In genomic region chr17:65782551-65783141, GRCm38 (mm10) we compare ENCODE assay signal across 8 mouse cellular contexts. TPM values are rescaled to one million over a fixed set of nuclear protein-coding genes. Genes with fewer than 3 reads are reported as not detected.
DNase-seq lines count a peak whose midpoint lies in the region; ATAC-seq and TF ChIP-seq lines count a peak whose summit lies in the region.

TSS of gene Ppp4r1 (plus strand) at chr17:65782573.

- H3K36me3 ChIP-seq in ES-E14 (ENCODE audit: control insufficient read depth, insufficient read depth, low read length, poor library complexity, severe bottlenecking): peaks cover 2% of the 10 kb centered on the region; the same call in 1 of the 2 replicates
- H3K36me3 ChIP-seq in forebrain, postnatal 0 days (ENCODE audit: insufficient read depth): no peaks in the 10 kb centered on the region
- H3K36me3 ChIP-seq in lung, embryonic 16.5 days (ENCODE audit: control insufficient read depth, insufficient read depth, low read length): no peaks in the 10 kb centered on the region

- in situ Hi-C loops in ES-E14 (cut with MboI; ENCODE audit: low sequenced_read_pairs in 2 of 2, unreplicated experiment in 2 of 2): no loop called here

- no peak for DNase-seq in ES-E14 (ENCODE audit: low read depth, low spot score)
- peak; percentile 83 to 90 for DNase-seq in cerebellum, adult 18-20 months
- DNase-seq in forebrain, postnatal 0 days: peak; percentile 83
- DNase-seq in heart, postnatal 36 days: peak; percentile 81 to 89
- DNase-seq in layer of hippocampus, adult 8-10 months (ENCODE audit: low spot score in 2 of 2): peak; percentile 54 to 63
- peak; percentile 76 for DNase-seq in ovary, postnatal 10 days (ENCODE audit: low spot score)
- DNase-seq in thymus, postnatal 10 days (ENCODE audit: low spot score in 2 of 2): peak; percentile 43 to 56

- H3K27me3 ChIP-seq in forebrain, postnatal 0 days (ENCODE audit: insufficient read depth, low read length): no peaks in the 10 kb centered on the region
- H3K27me3 ChIP-seq in lung, embryonic 16.5 days (ENCODE audit: control insufficient read depth, insufficient read depth, low read depth, low read length): no peaks in the 10 kb centered on the region

- ATAC-seq in forebrain, postnatal 0 days: peak; percentile 86
- peak; percentile 88 for ATAC-seq in lung, embryonic 16.5 days (ENCODE audit: low read depth)

- WGBS in forebrain, postnatal 0 days: under 1% methylated on average over 69 of the region's 81 CpGs
- under 1% methylated on average over 58 of the region's 81 CpGs for WGBS in lung, embryonic 16.5 days

- intact Hi-C loops in heart, postnatal 36 days (cut with DNase I): loop anchor here (2.0 kb wide), 2 partner anchors 70 to 170 kb away; partner anchors contain the start of gene Vapa

- H3K4me3 ChIP-seq in ES-E14 (ENCODE audit: insufficient read depth in 1 of 2, low read depth in 1 of 2, low read length in 2 of 2, poor library complexity in 1 of 2, severe bottlenecking in 1 of 2): peak within 1 kb of the TSS; percentile 90 to 99
- peak within 1 kb of the TSS; percentile 95 for H3K4me3 ChIP-seq in forebrain, postnatal 0 days (ENCODE audit: low read depth, low read length)
- H3K4me3 ChIP-seq in lung, embryonic 16.5 days (ENCODE audit: low read length): peak within 1 kb of the TSS; percentile 77

- peak within 1 kb of the TSS; percentile 82 for H3K4me2 ChIP-seq in forebrain, postnatal 0 days (ENCODE audit: low read depth)
- H3K4me2 ChIP-seq in lung, embryonic 16.5 days (ENCODE audit: low read depth, low read length): peak within 1 kb of the TSS; percentile 76

- peaks cover 7 to 8% of the 10 kb centered on the region in 2 experiments; a peak in 3 of 4 replicates for H3K4me1 ChIP-seq in ES-E14 (ENCODE audit: control insufficient read depth in 2 of 2, insufficient read depth in 2 of 2, low read length in 2 of 2, poor library complexity in 1 of 2)
- peaks cover 9% of the 10 kb centered on the region for H3K4me1 ChIP-seq in forebrain, postnatal 0 days (ENCODE audit: insufficient read depth)
- H3K4me1 ChIP-seq in lung, embryonic 16.5 days (replicated peaks; ENCODE audit: control insufficient read depth, insufficient read depth, low read length): peaks cover 19% of the 10 kb centered on the region

- H3K9ac ChIP-seq in ES-E14 (ENCODE audit: insufficient read depth, low read depth, low read length, poor library complexity, severe bottlenecking): peak within 1 kb of the TSS; percentile 99
- H3K9ac ChIP-seq in forebrain, postnatal 0 days: peak within 1 kb of the TSS; percentile 98
- peak within 1 kb of the TSS; percentile 99 for H3K9ac ChIP-seq in lung, embryonic 16.5 days (ENCODE audit: low read length)

- no peaks in the 10 kb centered on the region for H3K9me3 ChIP-seq in ES-E14 (ENCODE audit: control insufficient read depth, insufficient read depth, low read depth, low read length)
- H3K9me3 ChIP-seq in forebrain, postnatal 0 days (ENCODE audit: low read length): no peaks in the 10 kb centered on the region
- no peaks in the 10 kb centered on the region for H3K9me3 ChIP-seq in lung, embryonic 16.5 days (ENCODE audit: control insufficient read depth, low read length)

- peak within 1 kb of the TSS; percentile 24 for H3K27ac ChIP-seq in ES-E14 (ENCODE audit: insufficient read depth, low read depth, low read length, poor library complexity, severe bottlenecking)
- H3K27ac ChIP-seq in forebrain, postnatal 0 days (ENCODE audit: low read depth, low read length): peak within 1 kb of the TSS; percentile 99
- H3K27ac ChIP-seq in lung, embryonic 16.5 days (ENCODE audit: low read length): peak within 1 kb of the TSS; percentile 99

- peak; percentile 36 for TF ChIP-seq CTCF in forebrain, postnatal 0 days (IDR thresholded peaks at IDR 0.05; ENCODE audit: low read depth)

TF ChIP-seq in ES-E14, 5 proteins besides CTCF, POLR2A, EP300 and RAD21:
- peak; percentile 69; the same call in 1 of the 2 replicates for TF ChIP-seq HCFC1 (IDR thresholded peaks at IDR 0.05; ENCODE audit: borderline replicate concordance, insufficient read depth, low read length)
- TF ChIP-seq MAFK (IDR thresholded peaks at IDR 0.05; ENCODE audit: insufficient read depth, low read depth, low read length): no peak
- no peak for TF ChIP-seq CHD2 (IDR thresholded peaks at IDR 0.05; ENCODE audit: low read depth, low read length)
TF ChIP-seq in ES-E14: peak in this region for 1.

RNA-seq across cellular contexts. Expression of gene Ppp4r1, which starts in this region (rescaled TPM):
- total RNA-seq in ES-E14 (2012; rRNA removed): 40.3 and 48.9 TPM in 2 replicates
- 51.0 and 59.2 TPM in 2 replicates for total RNA-seq in forebrain, postnatal 0 days (2014; rRNA removed)
- 20.7 and 28.7 TPM in 2 replicates for polyA plus RNA-seq in forebrain, postnatal 0 days (2015; fragmentation: Nextera tagmentation; extraction: Ambion mirVana)
- 10 to 100 TPM; 40.8 to 48.8 TPM for total RNA-seq in heart, postnatal 36 days (2021)
- total RNA-seq in layer of hippocampus, adult 8-10 months (2022): 10 to 100 TPM; 35.6 to 40.9 (median 37.7) TPM
- polyA plus RNA-seq in lung, embryonic 16.5 days (2015; fragmentation: Nextera tagmentation; extraction: Ambion mirVana): 38.6 and 40.0 TPM in 2 replicates

Comparison
In these comparisons a context has a peak if more than half of its experiments do, and no peak if none do; other contexts are left out.
1. H3K27ac ChIP-seq: peak in every context shown above with its lines; median percentile 99 in forebrain, postnatal 0 days; 99 in lung, embryonic 16.5 days; 24 in ES-E14.